In the genomic region with DNA sequence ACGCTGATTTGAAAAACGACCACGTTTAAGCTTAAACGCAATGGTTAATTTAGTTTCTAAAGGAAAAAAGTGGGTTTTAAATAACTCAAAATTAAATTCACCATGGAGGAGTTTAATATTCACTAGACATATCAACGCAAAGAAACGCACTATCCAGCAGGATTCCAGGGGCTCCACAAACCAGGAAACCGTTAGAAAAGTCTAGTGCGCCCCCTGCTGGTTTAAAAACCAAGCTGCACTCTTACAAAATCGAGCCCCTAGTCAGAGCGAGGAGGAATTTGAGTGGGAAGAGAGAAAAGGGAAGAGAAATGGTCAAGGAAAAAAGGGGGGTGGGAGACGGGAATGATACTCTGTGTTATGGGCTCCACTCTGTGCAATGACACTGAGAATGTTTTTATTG, we compare ENCODE assay signal across 9 mouse cellular contexts. TPM values are rescaled to one million over a fixed set of nuclear protein-coding genes. Genes with fewer than 3 reads are reported as not detected.
DNase-seq lines count a peak whose midpoint lies in the region; ATAC-seq and TF ChIP-seq lines count a peak whose summit lies in the region.
"Had no signal": no experiment of that assay in that cellular context is flagged by ENCODE, and none has a peak within 500 bp of the region (broad histone marks: within the 10 kb centered on the region; RNA-seq: fewer than 3 reads in every experiment).

No protein-coding gene starts in this region.

- TF ChIP-seq CTCF in ES-Bruce4 (IDR thresholded peaks at IDR 0.05; ENCODE audit: low read depth, low read length), result peak; percentile 7
- peak; percentile 54; the same call in 1 of the 2 replicates for TF ChIP-seq CTCF in cortical plate, adult 2 months (IDR thresholded peaks at IDR 0.05; ENCODE audit: extremely low read depth, insufficient read depth, low read length)

- H3K27ac ChIP-seq in kidney, embryonic 14.5 days (ENCODE audit: low read depth, low read length), result no peak overlapping the region
- no peak overlapping the region for H3K27ac ChIP-seq in ES-Bruce4 (ENCODE audit: insufficient read depth, low read length)
- H3K27ac ChIP-seq in cortical plate, adult 2 months (ENCODE audit: insufficient read depth, low read length), result no peak overlapping the region
- H3K27ac ChIP-seq in heart, embryonic 13.5 days (replicated peaks), result peak overlapping the region; percentile 58; the same call in 1 of the 2 replicates
- no peak overlapping the region for H3K27ac ChIP-seq in limb, embryonic 14.5 days (replicated peaks; ENCODE audit: low read depth, low read length)
- no peak overlapping the region for H3K27ac ChIP-seq in midbrain, embryonic 16.5 days (ENCODE audit: low read length)
- H3K27ac ChIP-seq: limb, embryonic 15.5 days had no signal

- no peaks in the 10 kb centered on the region for H3K27me3 ChIP-seq in kidney, embryonic 14.5 days (ENCODE audit: control insufficient read depth, insufficient read depth, low read length)
- H3K27me3 ChIP-seq in ES-Bruce4 (ENCODE audit: control insufficient read depth, insufficient read depth, low read length, poor library complexity, severe bottlenecking), result no peaks in the 10 kb centered on the region
- H3K27me3 ChIP-seq in heart, embryonic 13.5 days (replicated peaks), result no peaks in the 10 kb centered on the region
- H3K27me3 ChIP-seq in limb, embryonic 14.5 days (ENCODE audit: control insufficient read depth, insufficient read depth, low read length), result no peaks in the 10 kb centered on the region
- H3K27me3 ChIP-seq in midbrain, embryonic 16.5 days (ENCODE audit: control insufficient read depth, insufficient read depth, low read depth, low read length), result no peaks in the 10 kb centered on the region
- H3K27me3 ChIP-seq: limb, embryonic 15.5 days had no signal

- TF ChIP-seq POLR2A in ES-Bruce4 (IDR thresholded peaks at IDR 0.05; ENCODE audit: insufficient read depth, low read length), result no peak
- TF ChIP-seq POLR2A in cortical plate, adult 2 months (IDR thresholded peaks at IDR 0.05; ENCODE audit: extremely low read depth, insufficient read depth, low read length), result no peak
- no peak for TF ChIP-seq POLR2A in limb, embryonic 14.5 days (IDR thresholded peaks at IDR 0.05; ENCODE audit: borderline replicate concordance, extremely low read depth, insufficient read depth, insufficient read length)

- no peak overlapping the region for H3K4me3 ChIP-seq in kidney, embryonic 14.5 days (ENCODE audit: low read length)
- H3K4me3 ChIP-seq in ES-Bruce4 (ENCODE audit: low read depth, low read length), result no peak overlapping the region
- no peak overlapping the region for H3K4me3 ChIP-seq in cortical plate, adult 2 months (ENCODE audit: insufficient read depth, low read length)
- H3K4me3 ChIP-seq in heart, embryonic 13.5 days, result peak overlapping the region; percentile 21; the same call in 1 of the 2 replicates
- no peak overlapping the region for H3K4me3 ChIP-seq in limb, embryonic 14.5 days (replicated peaks; ENCODE audit: low read length)
- no peak overlapping the region for H3K4me3 ChIP-seq in midbrain, embryonic 16.5 days (ENCODE audit: low read depth, low read length)
- H3K4me3 ChIP-seq: limb, embryonic 15.5 days had no signal

- H3K36me3 ChIP-seq in kidney, embryonic 14.5 days (ENCODE audit: control insufficient read depth, insufficient read depth, low read length), result peaks cover 6% of the 10 kb centered on the region; the same call in 1 of the 2 replicates
- H3K36me3 ChIP-seq in ES-Bruce4 (ENCODE audit: control insufficient read depth, insufficient read depth, low read length, poor library complexity, severe bottlenecking), result no peaks in the 10 kb centered on the region
- H3K36me3 ChIP-seq in heart, embryonic 13.5 days, result peaks cover 39% of the 10 kb centered on the region
- peaks cover 17% of the 10 kb centered on the region for H3K36me3 ChIP-seq in limb, embryonic 14.5 days (ENCODE audit: control insufficient read depth, insufficient read depth, low read length)
- H3K36me3 ChIP-seq in midbrain, embryonic 16.5 days (ENCODE audit: control insufficient read depth, insufficient read depth, low read length), result no peaks in the 10 kb centered on the region

- ATAC-seq in kidney, embryonic 14.5 days (ENCODE audit: low FRiP score, low TSS enrichment), result no peak
- ATAC-seq in heart, embryonic 13.5 days (ENCODE audit: extremely low read depth, insufficient number of reproducible peaks, low FRiP score, low TSS enrichment), result no peak
- no peak for ATAC-seq in limb, embryonic 14.5 days (ENCODE audit: low FRiP score, low read depth)
- ATAC-seq in midbrain, embryonic 16.5 days, result peak; percentile 52; the same call in 1 of the 2 replicates

- no peak for DNase-seq in kidney, adult 11 months
- peak; percentile 71 for DNase-seq in limb, embryonic 14.5 days (ENCODE audit: low spot score)
- DNase-seq in urinary bladder, adult 18-20 months (ENCODE audit: low spot score in 2 of 2), result no peak

- WGBS in kidney, embryonic 14.5 days, result 25% methylated on average over 11 of the region's 11 CpGs
- WGBS in heart, embryonic 13.5 days, result 21% methylated on average over 11 of the region's 11 CpGs
- WGBS in limb, embryonic 14.5 days, result 23% methylated on average over 11 of the region's 11 CpGs
- 24% methylated on average over 11 of the region's 11 CpGs for WGBS in midbrain, embryonic 16.5 days

- no peaks in the 10 kb centered on the region for H3K9me3 ChIP-seq in kidney, embryonic 14.5 days (ENCODE audit: control insufficient read depth, low read length)
- H3K9me3 ChIP-seq in ES-Bruce4 (replicated peaks; ENCODE audit: control insufficient read depth, insufficient read depth, low read length, poor library complexity, severe bottlenecking), result no peaks in the 10 kb centered on the region
- H3K9me3 ChIP-seq in heart, embryonic 13.5 days, result no peaks in the 10 kb centered on the region
- H3K9me3 ChIP-seq in limb, embryonic 14.5 days (ENCODE audit: control insufficient read depth, low read length), result no peaks in the 10 kb centered on the region
- no peaks in the 10 kb centered on the region for H3K9me3 ChIP-seq in midbrain, embryonic 16.5 days (replicated peaks; ENCODE audit: control insufficient read depth, low read length, poor library complexity, severe bottlenecking)
- H3K9me3 ChIP-seq: limb, embryonic 15.5 days had no signal

- TF ChIP-seq EP300 in ES-Bruce4 (IDR thresholded peaks at IDR 0.05; ENCODE audit: insufficient read depth, low read depth, low read length), result no peak

- H3K4me1 ChIP-seq in kidney, embryonic 14.5 days (ENCODE audit: control insufficient read depth, insufficient read depth, low read length), result peaks cover 5% of the 10 kb centered on the region; the same call in 1 of the 2 replicates
- peaks cover 5% of the 10 kb centered on the region for H3K4me1 ChIP-seq in ES-Bruce4 (ENCODE audit: control insufficient read depth, insufficient read depth, low read length)
- no peaks in the 10 kb centered on the region for H3K4me1 ChIP-seq in cortical plate, adult 2 months (ENCODE audit: control insufficient read depth, insufficient read depth, low read length)
- H3K4me1 ChIP-seq in heart, embryonic 13.5 days, result peaks cover 28% of the 10 kb centered on the region
- peaks cover 13% of the 10 kb centered on the region; the same call in 1 of the 2 replicates for H3K4me1 ChIP-seq in limb, embryonic 14.5 days (ENCODE audit: control insufficient read depth, insufficient read depth, low read length)
- H3K4me1 ChIP-seq in midbrain, embryonic 16.5 days (ENCODE audit: control insufficient read depth, insufficient read depth, low read length), result peaks cover 13% of the 10 kb centered on the region

- 0 out of 2 replicates have a peak overlapping the region, but pooled peaks have one; percentile 4 for H3K4me2 ChIP-seq in kidney, embryonic 14.5 days (replicated peaks; ENCODE audit: low read depth, low read length)
- peak overlapping the region; percentile 62 for H3K4me2 ChIP-seq in heart, embryonic 13.5 days
- H3K4me2 ChIP-seq in limb, embryonic 14.5 days (replicated peaks; ENCODE audit: low read depth, low read length, severe bottlenecking), result no peak overlapping the region
- no peak overlapping the region for H3K4me2 ChIP-seq in midbrain, embryonic 16.5 days (ENCODE audit: low read length)
- H3K4me2 ChIP-seq: limb, embryonic 15.5 days had no signal

- H3K9ac ChIP-seq in kidney, embryonic 14.5 days (ENCODE audit: low read depth, low read length), result no peak overlapping the region
- no peak overlapping the region for H3K9ac ChIP-seq in ES-Bruce4 (ENCODE audit: low read depth, poor library complexity, severe bottlenecking)
- H3K9ac ChIP-seq in heart, embryonic 13.5 days, result no peak overlapping the region
- H3K9ac ChIP-seq in limb, embryonic 14.5 days (ENCODE audit: low read depth, low read length, severe bottlenecking), result no peak overlapping the region
- H3K9ac ChIP-seq in midbrain, embryonic 16.5 days (ENCODE audit: low read depth, low read length), result no peak overlapping the region
- H3K9ac ChIP-seq: limb, embryonic 15.5 days had no signal

RNA-seq across cellular contexts. Expression of a gene that starts 14.0 kb away (rescaled TPM):
- polyA plus RNA-seq in kidney, embryonic 14.5 days (2014; fragmentation: Nextera tagmentation; extraction: Ambion mirVana), result 0.28 and 0.41 TPM in 2 replicates
- not detected in 2 replicates for polyA plus RNA-seq in ES-Bruce4 (2011; ENCODE audit: insufficient read depth, insufficient read length, low read depth, missing spikeins)
- 0.15 and 0.19 TPM in 2 replicates for polyA plus RNA-seq in cortical plate, adult 2 months (2012; rRNA removed)
- 0.43 TPM in 1 of 2 replicates, not detected in the other for polyA plus RNA-seq in heart, embryonic 13.5 days (2015; fragmentation: Nextera tagmentation; extraction: Ambion mirVana)
- polyA plus RNA-seq in limb, embryonic 14.5 days (2012; rRNA removed), result 0.13 and 0.15 TPM in 2 replicates
- 0.11 TPM in 1 of 2 replicates, not detected in the other for polyA plus RNA-seq in limb, embryonic 14.5 days (2014; fragmentation: Nextera tagmentation; extraction: Ambion mirVana)
- 0.15 TPM in 2 replicates for polyA plus RNA-seq in midbrain, embryonic 16.5 days (2015; fragmentation: Nextera tagmentation; extraction: Ambion mirVana)

RNA-seq across cellular contexts. Expression of a gene that starts 21.2 kb away (rescaled TPM):
- 177 and 178 TPM in 2 replicates for polyA plus RNA-seq in kidney, embryonic 14.5 days (2014; fragmentation: Nextera tagmentation; extraction: Ambion mirVana)
- polyA plus RNA-seq in ES-Bruce4 (2011; ENCODE audit: insufficient read depth, insufficient read length, low read depth, missing spikeins), result 70.9 and 77.4 TPM in 2 replicates
- 100 and 105 TPM in 2 replicates for polyA plus RNA-seq in cortical plate, adult 2 months (2012; rRNA removed)
- 98.8 and 124 TPM in 2 replicates for polyA plus RNA-seq in heart, embryonic 13.5 days (2015; fragmentation: Nextera tagmentation; extraction: Ambion mirVana)
- polyA plus RNA-seq in limb, embryonic 14.5 days (2012; rRNA removed), result 59.9 and 68.7 TPM in 2 replicates
- 232 and 239 TPM in 2 replicates for polyA plus RNA-seq in limb, embryonic 14.5 days (2014; fragmentation: Nextera tagmentation; extraction: Ambion mirVana)
- 97.6 and 97.7 TPM in 2 replicates for polyA plus RNA-seq in midbrain, embryonic 16.5 days (2015; fragmentation: Nextera tagmentation; extraction: Ambion mirVana)

RNA-seq across cellular contexts. Expression of a gene that starts 57.9 kb away (rescaled TPM):
- 2.2 and 2.3 TPM in 2 replicates for polyA plus RNA-seq in kidney, embryonic 14.5 days (2014; fragmentation: Nextera tagmentation; extraction: Ambion mirVana)
- 4.8 and 6.2 TPM in 2 replicates for polyA plus RNA-seq in ES-Bruce4 (2011; ENCODE audit: insufficient read depth, insufficient read length, low read depth, missing spikeins)
- polyA plus RNA-seq in cortical plate, adult 2 months (2012; rRNA removed), result 35.9 and 42.1 TPM in 2 replicates
- 0.64 and 0.71 TPM in 2 replicates for polyA plus RNA-seq in heart, embryonic 13.5 days (2015; fragmentation: Nextera tagmentation; extraction: Ambion mirVana)
- polyA plus RNA-seq in limb, embryonic 14.5 days (2012; rRNA removed), result 7.3 and 9.7 TPM in 2 replicates
- 1.8 TPM in 2 replicates for polyA plus RNA-seq in limb, embryonic 14.5 days (2014; fragmentation: Nextera tagmentation; extraction: Ambion mirVana)
- polyA plus RNA-seq in midbrain, embryonic 16.5 days (2015; fragmentation: Nextera tagmentation; extraction: Ambion mirVana), result 0.83 and 0.87 TPM in 2 replicates

Comparison
In these comparisons a context has a peak if more than half of its experiments do, and no peak if none do; other contexts are left out.
1. H3K4me2 ChIP-seq: peak in kidney, embryonic 14.5 days (single experiment) and heart, embryonic 13.5 days (single experiment); none in limb, embryonic 14.5 days (single experiment) and midbrain, embryonic 16.5 days (single experiment).